Mouse (Mus musculus) MEL (cell line): ENCODE measurements at regions not wholly inside any gene's neighbourhood (a gene's known extent, or its start where the extent isn't known, plus 50 kb on each side); places are given as distances from the start of the nearest gene placed in this dataset.

Experiments
- CHD2 ChIP-seq: IDR thresholded peaks from 2 replicates; pipeline ENCODE4 v1.6.1; 2011; ENCODE audit warnings: low read length, improper control_type of control experiment
- CTCF ChIP-seq, 3 experiments: IDR thresholded peaks in 2 of 3; conservative IDR thresholded peaks in 1 of 3; 2 replicates each; pipeline ENCODE4 v1.5.1; 2011 to 2012; ENCODE audit warnings: low read length in 3 of 3, low read depth in 2 of 3, mild to moderate bottlenecking in 2 of 3, improper control_type of control experiment in 1 of 3, inconsistent platforms in 1 of 3, mixed read lengths in 1 of 3, moderate library complexity in 1 of 3; ENCODE audit not compliant: control insufficient read depth in 1 of 3, insufficient read depth in 1 of 3, poor library complexity in 1 of 3, severe bottlenecking in 1 of 3
- E2F4 ChIP-seq: IDR thresholded peaks from 2 replicates; pipeline ENCODE4 v1.6.1; 2011; ENCODE audit warnings: low read depth, low read length, improper control_type of control experiment, borderline replicate concordance
- ELF1 ChIP-seq: IDR thresholded peaks from 2 replicates; pipeline ENCODE4 v1.6.1; 2014; ENCODE audit warnings: low read depth, mild to moderate bottlenecking, inconsistent platforms, low read length, improper control_type of control experiment, moderate library complexity
- EP300 ChIP-seq, 2 experiments: IDR thresholded peaks; 2 replicates each; pipeline ENCODE4 v1.6.1; 2011; ENCODE audit warnings: improper control_type of control experiment in 2 of 2, low read length in 2 of 2, low read depth in 1 of 2, mild to moderate bottlenecking in 1 of 2
- ETS1 ChIP-seq: IDR thresholded peaks from 2 replicates; pipeline ENCODE4 v1.6.1; 2012; ENCODE audit warnings: low read depth, mild to moderate bottlenecking, inconsistent platforms, low read length, improper control_type of control experiment, moderate library complexity
- MAZ ChIP-seq: IDR thresholded peaks from 2 replicates; pipeline ENCODE4 v1.6.1; 2012; ENCODE audit warnings: low read depth, mild to moderate bottlenecking, inconsistent platforms, low read length, improper control_type of control experiment
- NRF1 ChIP-seq: IDR thresholded peaks from 2 replicates; pipeline ENCODE4 v1.6.1; 2014; ENCODE audit warnings: low read depth, mild to moderate bottlenecking, inconsistent platforms, low read length, improper control_type of control experiment, moderate library complexity; ENCODE audit not compliant: poor library complexity, insufficient read depth, severe bottlenecking
- POLR2A ChIP-seq, 2 experiments: IDR thresholded peaks; 2 replicates each; pipeline ENCODE4 v1.6.1; 2011 to 2012; ENCODE audit warnings: low read length in 2 of 2, mild to moderate bottlenecking in 2 of 2, control low read depth in 1 of 2, improper control_type of control experiment in 1 of 2, low read depth in 1 of 2, moderate library complexity in 1 of 2; ENCODE audit not compliant: control insufficient read depth in 1 of 2, insufficient read depth in 1 of 2, poor library complexity in 1 of 2
- RCOR1 ChIP-seq: IDR thresholded peaks from 2 replicates; pipeline ENCODE4 v1.6.1; 2012; ENCODE audit warnings: low read depth, mild to moderate bottlenecking, inconsistent platforms, low read length, improper control_type of control experiment

- peak in 2 of 3 experiments; percentile 10 to 30; a peak in 1 of 6 replicates for TF ChIP-seq CTCF (IDR thresholded peaks at IDR 0.05 in 2 of 3, conservative IDR thresholded peaks at IDR 0.05 in 1 of 3; ENCODE audit: control insufficient read depth in 1 of 3, insufficient read depth in 1 of 3, low read depth in 2 of 3, low read length in 3 of 3, poor library complexity in 1 of 3, severe bottlenecking in 1 of 3)
- no peak for TF ChIP-seq CHD2
- TF ChIP-seq POLR2A (IDR thresholded peaks at IDR 0.05; ENCODE audit: control insufficient read depth in 1 of 2, insufficient read depth in 1 of 2, low read depth in 1 of 2, low read length in 2 of 2, poor library complexity in 1 of 2): no peak
- TF ChIP-seq E2F4: no peak
- TF ChIP-seq EP300 (IDR thresholded peaks at IDR 0.05; ENCODE audit: low read depth in 1 of 2, low read length in 2 of 2): no peak
- no peak for TF ChIP-seq NRF1
- no peak for TF ChIP-seq RCOR1
- TF ChIP-seq MAZ: no peak
- no peak for TF ChIP-seq ETS1
- TF ChIP-seq ELF1: no peak
Measured at GRCm38 (mm10) chr12:10804491-10804890, 346.4 kb downstream of the Kcns3 start.
